Mouse (Mus musculus) left cerebral cortex, adult 9 months (tissue): ENCODE results near the gene Ttll11.

Source experiments
- DNase-seq, 2 experiments: peaks; one replicate each; pipeline ENCODE4 v3.0.0; 2022; ENCODE audit warnings: low spot score in 2 of 2

Ttll11 gene

DNA sequence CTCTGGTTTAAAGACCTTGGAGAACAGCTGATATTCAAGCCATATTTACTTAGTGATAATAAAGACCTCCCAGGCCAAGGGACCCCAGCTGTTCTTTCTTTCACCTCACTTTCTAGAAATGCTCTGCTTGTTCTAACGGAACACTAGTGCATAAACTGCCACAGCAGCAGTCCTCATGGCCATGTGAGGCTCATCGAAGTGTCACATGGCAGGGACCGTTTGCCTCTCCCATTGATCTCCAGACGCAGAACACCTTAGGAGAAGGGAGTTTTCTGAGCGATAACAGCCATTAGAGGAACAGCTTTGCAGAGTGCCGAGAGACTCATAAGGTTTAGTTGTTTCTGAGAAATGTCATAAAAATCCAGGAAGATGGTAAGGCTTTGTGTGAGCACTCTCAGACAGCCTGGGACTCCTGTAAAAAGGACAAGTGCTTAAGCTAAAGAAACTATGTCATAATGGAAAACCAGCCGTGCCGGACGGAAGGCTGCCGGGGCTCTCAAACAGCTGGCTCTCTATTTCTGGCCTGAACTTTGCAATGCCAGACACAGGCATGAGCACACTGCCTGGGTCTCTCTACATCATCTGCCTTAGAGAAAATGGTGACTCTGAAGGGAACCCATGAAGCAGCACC, 13.7 kb downstream of the Ttll11 start:
- DNase-seq = no peak

DNA sequence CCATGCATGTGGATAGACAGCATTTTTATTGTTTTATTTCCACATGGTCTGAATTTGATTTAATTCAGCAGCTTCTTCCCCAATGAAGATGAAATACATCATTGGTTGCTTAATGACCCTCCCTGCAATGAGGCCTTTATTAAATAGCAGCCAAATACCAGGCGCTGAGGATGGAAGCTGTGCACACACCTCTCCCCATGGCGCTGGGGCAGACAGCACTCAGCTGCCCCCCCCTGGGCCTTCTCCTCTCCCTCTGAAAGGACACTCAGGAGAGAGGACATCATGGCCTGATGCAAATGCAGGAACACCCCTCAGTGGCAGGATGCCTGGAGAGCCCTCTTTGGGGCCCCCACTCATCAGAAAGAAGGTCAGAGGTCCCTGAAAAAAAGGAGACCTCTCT, 16.4 kb downstream of the Ttll11 start:
- no peak for DNase-seq

DNA sequence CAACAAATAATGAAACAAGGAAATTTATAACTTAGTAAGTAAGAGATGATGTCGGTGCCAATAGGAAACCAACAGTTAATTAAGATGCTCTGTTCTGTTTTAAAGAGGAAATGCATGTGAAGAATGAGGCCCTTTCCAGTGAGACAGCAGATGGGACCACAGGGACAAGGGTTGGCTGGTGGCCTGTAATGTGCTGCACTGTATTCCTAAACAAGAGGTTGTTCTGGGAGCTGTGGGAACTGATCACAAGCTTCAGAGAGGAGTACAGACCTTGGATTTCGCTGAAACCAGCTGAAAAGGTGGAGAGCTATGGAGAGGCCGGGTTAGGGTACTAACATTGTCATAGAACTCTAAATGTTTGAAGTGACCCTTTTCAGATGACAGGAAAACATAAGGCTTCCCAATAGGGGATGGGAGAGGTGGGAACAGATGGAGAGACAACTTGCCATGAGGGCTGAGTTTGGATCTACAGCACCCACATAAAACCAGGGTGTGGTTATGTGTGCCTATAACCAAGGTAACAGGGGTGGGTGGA, 18.1 kb downstream of the Ttll11 start:
- DNase-seq = no peak

DNA sequence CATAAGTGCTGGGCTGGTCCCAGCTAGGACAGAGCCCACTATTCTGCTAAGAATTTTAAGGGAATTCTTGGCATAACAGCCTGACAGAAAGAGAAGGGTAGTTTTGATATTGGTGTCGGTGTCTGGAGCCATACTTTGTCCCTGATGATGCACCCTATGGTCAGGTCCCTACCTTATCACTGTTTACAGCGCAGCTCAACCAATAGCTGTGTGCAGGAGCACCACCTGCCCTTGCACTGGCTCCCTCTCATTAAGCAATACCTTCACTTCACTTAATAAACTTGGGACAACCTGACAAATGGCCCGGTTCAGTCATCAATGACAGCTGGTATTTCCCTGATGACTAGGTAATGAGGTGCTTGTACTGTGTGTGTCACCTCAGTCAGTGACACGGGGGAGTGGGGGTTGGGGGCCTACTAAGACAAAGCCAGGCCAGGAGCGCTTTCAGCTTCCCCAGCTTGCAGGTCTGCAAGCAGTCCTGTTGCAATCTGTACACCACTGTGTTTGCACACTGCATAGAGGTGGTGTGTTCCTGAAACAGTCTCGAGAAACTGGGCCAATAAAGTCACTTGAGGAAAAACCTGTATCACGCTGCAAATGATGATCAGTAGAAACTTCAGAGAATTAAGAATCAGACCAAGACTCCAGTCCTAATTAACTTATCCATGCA, 22.1 kb downstream of the Ttll11 start:
- no peak for DNase-seq

DNA sequence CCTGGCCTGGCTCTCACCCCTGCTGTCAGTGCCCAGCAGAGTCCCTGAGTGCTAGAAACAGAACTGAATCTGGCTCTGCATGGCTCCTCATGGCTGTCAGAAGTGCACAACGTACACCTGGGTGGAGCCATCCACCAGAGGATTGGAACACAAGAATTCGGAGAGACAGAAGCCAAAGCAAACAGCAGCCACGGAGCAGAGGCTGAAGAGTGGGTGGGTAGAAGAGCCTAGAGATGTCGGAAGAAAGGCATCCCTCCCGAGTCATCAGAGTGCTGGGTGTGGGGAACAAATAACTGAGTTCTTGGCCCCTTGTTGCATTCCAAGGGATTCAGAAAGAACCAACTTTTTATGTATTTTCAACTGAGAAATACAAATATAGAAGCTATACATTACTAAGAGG, 24.5 kb downstream of the Ttll11 start:
- DNase-seq = no peak

DNA sequence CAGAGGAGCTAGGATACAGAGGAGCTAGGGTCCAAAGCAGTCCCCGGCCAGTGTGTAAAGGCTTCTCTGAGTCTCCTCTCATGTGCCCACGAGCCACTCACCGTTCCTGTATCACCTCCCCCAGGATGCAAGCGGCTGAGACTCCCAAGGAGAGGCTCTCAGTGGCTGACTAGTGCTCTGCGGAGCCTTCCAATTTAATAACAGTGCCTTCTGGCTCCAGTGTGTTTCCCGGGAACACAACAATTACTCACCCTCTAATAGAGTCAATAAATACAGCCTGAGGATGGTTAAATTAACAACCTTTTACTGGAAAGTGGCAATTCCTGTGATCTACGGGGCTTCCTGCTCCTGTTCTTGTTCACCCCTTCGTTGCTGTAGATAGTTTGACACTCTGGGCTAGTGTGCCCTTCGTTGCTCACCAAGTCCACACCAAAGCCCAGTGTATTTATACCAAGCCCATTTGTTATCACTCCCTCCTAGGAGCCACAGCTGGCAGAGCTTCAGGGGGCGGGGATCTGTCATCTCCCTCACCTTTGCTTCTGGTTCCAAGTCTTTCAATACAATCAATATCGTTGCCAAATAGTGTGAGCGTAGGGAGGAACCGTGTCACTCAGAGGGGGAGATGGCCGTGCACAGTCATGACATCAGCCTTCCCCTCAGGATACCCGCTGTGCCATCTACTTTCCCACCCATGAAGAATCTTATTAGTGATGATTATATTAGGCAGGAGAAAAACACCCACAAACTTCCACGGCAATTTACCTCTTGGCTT, 27.3 kb downstream of the Ttll11 start:
- no peak for DNase-seq

DNA sequence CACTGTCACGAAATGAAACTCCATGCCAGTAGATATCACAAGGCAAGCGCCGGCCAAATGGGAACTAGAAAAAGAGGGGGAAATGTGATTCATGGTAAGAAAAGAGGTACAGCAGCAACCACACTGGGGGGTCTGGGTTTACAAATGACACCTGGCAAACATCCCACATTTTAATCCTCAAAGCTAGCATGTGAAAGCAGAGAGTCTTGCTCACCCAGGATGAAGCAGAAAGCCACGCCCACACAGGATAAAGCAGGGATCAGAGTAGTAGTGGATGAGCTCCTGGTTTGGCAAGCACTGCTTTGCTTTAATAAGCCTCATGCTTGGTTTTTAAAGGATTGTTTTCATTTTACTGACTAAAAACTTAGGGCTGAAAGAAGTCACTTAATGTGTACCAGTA, 34.8 kb downstream of the Ttll11 start:
- no peak for DNase-seq

DNA sequence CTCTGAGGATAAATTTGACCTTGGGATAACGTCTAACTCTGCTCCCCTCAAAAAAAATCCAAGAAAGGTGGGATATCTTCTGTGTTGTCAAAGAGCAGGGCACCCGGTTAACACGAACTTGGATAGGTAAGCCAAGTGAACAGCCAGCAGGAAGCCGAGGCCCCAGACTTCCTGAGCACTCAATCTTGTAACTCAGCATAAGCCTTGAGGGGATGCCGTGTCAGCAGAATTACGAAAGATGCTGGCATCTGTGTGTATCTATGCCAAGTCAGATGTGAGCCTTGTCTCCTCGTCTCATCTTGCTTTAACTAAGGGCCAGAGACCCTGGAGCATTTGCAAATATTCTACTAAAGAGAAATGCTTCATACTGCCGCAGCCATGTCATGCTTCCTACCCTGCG, 36.8 kb downstream of the Ttll11 start:
- no peak for DNase-seq

DNA sequence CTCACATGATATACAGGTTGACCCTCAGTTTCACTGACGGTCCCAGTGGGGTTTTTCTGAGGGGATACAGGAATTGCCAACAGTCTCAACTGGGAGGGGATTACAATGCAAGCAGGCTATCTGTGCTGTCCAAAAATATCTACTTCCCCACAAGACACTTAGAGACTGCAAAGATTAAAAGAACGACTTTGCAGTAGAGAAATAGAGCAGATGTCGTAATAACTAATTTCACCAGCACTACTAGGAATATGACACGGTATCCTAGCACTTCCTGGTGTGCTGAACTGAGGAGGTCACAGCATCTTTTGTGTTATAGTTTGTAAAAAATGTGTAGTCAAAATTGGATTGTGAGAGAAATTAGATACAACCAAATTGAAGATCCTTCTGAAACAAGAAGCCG, 44.7 kb downstream of the Ttll11 start:
- no peak for DNase-seq

DNA sequence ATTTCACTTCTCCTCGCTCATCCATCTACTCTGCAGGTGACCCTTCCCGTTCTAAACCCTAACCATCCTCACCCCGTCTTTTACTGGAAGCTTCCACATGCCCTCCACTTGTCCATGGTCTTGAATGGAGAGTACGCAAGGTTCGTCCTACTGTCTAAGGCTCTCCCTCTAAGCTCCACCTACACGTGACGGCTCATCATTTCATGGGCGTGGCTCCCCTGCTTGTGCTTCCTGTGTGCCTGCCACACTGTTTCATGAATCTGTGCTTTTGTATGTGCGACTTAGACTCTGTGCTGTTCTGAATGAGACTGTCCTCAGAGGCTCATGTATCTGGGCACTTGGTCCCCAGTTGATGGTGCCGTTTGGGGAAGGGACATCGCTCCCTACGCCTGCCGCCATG, 46.6 kb downstream of the Ttll11 start:
- no peak for DNase-seq

DNA sequence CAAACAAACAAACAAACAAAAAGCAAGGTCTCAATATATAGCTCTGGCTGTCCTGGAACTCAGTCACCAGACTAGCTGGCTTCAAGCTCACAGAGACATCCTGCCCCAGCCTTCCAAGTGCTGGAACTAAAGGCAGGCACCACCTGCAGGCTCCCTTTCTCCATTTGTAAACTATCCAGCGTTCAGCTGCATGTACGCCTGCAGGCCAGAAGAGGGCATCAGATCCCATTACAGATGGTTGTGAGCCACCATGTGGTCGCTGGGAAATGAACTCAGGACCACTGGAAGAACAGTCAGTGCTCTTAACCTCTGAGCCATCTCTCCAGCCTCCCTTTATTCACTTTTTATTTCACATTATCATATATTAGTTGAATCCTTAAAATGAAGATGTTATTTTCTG, 48.1 kb downstream of the Ttll11 start:
- no peak for DNase-seq

DNA sequence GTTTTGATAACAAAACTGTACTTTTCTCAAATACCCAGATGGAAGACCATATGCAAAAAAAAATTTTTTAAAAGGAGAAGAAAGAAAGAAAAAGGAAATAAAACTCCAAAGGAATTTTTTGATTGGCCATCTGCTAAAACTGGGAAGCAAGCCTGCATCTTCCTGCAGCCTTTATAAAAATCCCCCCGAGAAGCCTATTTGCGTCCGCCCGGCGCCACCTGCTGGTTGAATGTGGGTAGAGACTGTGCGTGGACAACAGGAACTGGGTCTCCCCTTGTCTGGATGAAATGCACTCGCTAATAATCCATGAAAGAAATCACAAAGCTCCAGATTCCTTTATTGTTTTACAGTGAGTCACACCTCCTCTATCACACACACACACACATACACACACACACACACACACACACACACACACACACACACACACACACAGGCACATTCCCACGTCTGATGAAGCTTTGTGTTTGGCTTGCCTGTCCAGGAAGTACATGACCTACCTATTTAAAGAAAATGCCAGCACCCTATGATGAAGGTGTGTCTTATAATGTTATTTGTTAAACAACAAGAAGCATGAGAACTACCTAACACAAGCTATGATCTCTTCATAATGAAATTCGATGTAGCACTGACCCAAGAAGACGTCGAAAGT, 49.1 kb downstream of the Ttll11 start:
- peak in 1 of 2 experiments; percentile 80 for DNase-seq

DNA sequence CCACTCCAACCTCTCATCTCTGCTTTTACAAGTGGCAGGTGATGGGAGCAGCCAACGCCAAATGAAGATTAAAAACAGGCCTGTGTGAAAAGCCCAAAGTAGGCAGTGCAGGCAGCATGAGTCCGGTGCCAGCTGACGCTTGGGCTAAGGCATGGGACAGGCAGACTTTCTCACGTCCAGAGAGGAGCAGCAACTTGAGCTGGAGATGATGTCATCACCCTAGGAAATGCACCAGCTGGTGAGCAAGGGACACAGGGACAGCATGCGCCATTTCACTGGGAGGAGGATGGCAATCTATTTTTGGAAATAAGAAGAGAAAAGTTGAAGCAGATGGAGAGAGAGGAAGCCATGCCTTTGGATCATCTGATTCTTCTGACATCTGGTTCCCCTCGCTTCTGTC, 51.6 kb downstream of the Ttll11 start:
- peak; percentile 35 to 64 for DNase-seq

DNA sequence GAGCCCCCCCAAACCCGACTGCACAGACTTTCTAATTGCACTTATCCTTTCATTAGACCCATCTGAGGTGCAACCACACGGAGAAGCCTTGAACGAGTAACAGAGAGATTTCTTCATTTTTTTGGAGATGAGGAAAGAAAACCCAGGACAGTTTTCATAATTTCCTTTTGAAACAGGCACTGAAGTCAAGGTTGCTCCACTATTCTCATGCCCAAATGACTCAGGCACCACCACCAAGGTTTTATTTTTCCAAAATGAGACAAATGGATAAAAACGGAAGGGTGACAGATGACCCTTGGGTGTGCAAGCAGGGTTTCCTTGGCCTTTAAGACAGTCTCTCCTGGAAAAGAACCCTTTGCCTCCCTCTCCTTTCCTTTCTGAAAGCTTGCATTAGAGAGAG, 54.8 kb downstream of the Ttll11 start:
- no peak for DNase-seq

DNA sequence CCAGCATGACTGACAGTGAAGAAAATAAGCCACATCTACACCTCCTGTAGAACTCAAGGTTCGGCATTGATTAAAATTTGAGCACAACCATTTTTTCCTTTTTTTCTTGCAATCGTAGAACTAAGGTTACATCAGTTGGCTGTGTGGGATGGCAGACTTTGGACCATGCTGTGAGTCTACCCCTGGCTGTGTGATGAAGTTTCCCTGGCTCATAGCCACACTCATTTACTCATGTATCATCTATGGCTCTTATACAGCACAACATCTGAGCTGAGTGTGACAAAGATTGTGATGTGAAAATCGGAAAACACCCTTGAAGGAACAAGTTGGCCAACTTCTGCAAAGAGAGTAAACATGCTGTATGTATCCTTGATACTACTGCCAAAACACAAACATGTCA, 56.8 kb downstream of the Ttll11 start:
- DNase-seq = no peak

DNA sequence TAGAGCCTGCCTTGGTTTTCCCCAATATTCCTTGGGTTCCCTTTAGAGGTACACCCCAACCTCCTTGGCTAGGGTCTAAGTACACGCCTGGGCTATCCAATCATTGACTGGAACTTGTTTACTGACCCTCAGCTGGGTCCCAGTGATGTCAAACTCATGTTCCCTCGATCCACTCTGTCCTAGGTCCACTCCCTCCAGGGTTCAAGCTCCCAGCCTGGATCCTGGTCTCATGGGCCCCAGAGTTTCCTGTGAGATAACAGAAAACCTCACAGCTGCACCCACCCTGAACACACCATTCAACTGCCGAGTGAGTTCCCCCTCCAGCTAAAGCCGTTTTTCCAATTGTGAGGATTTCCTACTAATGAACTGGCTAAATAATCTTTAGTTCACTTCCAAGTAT, 67.6 kb downstream of the Ttll11 start:
- DNase-seq = no peak

DNA sequence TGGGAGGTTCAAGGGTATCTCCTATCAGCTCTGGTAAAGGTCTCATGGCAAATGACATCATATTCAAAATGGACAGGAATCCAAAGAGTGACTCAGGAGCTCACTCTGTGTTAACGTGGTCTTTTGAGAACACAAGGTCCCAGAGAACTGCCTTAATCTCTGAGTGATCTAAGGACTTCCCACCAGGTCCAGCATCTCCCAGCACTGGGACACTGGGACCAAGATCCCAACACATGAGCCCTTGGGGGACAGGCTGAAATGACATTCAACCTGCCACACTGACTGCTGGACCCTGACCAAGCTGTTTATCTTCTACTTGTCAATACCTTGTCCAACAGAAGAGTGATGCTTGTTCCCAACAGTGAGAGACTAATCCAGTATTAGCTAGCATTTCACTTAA, 68.0 kb downstream of the Ttll11 start:
- DNase-seq = no peak

DNA sequence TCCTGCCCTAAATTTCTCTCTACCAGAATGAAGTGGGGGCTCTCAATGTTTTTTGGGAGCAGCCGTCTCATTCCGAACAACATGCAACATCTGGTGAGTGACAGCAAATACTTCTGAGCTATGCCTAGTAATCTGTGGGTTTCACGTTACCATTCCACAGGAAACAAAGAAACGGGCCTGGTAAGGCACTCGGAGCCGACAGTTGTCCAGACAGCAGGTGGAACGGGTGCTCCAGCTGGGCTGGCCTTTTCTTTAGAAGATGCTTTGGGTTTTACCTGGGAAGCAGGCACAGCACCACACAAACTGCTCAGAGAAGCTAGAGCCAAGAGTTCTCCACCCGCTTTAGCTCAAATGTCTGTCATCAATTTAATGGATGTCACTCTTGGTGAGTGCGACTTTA, 69.0 kb downstream of the Ttll11 start:
- DNase-seq = no peak

DNA sequence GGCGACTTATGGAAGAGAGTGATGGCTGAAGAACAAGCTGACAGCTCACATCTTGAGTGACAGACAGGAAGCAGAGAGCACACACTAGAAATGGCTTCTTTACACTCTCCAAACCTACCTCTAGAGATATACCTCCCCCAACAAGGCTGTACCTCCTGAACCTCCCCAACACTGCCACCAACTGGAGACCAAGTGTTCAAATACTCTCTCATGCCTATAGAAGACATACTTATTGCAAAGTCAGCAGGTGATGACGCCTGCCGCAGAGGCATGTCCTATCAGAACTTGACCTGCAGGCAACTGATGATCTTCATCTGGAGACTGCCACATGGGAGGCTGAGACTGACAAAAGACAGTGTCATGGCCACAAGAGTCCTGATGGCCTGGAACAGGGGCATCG, 70.4 kb downstream of the Ttll11 start:
- no peak for DNase-seq

DNA sequence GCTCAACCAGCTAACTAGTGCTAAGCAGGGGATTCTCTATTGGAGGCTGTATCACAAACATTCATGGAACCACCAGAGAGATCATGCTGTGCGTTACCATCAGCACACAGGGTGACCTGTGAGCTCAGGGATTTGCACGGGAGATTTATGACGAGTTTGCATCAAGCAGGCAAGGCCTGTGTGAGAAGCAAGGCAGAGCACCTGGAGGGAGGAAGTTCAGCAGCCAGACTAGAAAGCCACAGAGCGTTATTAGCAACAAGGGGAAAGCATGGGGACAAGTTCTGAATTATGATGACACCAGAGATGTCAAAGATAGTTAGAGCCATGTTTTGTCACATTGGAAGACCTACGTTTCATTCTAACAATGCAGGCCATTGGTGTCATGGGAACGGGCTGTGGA, 72.1 kb downstream of the Ttll11 start:
- no peak for DNase-seq

DNA sequence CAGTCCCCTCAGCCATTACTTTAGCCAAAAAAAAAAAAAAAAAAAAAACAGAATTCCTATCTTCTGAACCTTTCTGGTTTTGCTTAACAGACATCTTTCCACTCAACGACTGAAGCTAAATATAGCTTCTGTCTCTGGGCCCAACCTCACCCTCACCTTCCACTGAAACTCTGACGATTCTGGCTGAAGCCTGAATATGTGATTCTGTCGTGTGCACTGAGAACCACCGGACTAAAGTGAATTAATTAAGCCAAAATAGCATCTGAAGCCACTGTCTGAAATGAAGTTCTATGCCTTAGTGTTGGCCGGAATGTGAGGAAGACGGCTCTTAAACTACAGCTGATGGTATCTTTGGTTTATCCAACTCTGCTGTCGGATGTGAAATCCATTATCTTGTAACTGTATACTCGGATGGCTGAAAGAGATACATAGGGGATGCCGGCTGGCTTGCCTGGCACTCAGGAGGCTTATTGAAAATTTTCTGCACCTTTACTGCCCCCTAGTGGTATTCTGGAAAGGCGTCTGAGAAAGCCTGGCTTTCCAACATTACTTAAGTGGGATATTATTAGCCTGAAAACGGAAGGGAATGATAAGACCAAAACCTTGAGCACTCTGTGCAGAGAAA, 73.4 kb downstream of the Ttll11 start:
- peak; percentile 42 to 78 for DNase-seq

DNA sequence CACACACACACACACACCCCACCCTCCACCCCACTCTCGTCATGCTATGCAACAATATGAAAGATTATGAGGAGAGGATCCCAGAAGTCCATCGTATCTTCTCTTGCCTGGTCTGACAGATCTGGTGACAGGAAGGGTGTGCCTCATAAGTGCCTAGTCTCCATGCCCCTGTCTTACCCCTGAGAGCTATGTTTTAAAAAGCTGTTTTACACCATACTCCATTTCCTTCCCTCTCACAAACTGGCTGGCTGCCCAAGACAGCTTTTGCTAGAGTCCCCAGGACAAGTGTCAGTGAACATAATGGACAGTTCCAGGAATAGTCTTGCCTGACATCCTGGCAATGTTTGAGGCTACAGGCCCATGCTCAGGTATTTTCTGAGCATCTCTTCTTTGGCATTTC, 78.9 kb downstream of the Ttll11 start:
- DNase-seq = no peak
